Mouse (Mus musculus): Measurements from ENCODE around the gene Fam13c.
"Not testable (repeated sequence)": the region's sequence is repeated elsewhere in the genome, so short reads cannot be mapped to it uniquely, and the experiment has no call there.

The Fam13c gene

GRCm38 (mm10) chr10:70439676-70440521, at the start of gene Fam13c:
Gene Fam13c (plus strand): TSS chr10:70440481.
- peak; percentile 6 for DNase-seq

- DNase-seq: no peak
These were observed 44.4 kb upstream of the Fam13c start for GRCm38 (mm10) chr10:70395900-70396299.

- DNase-seq: no peak
These were observed 42.1 kb upstream of the Fam13c start for GRCm38 (mm10) chr10:70398224-70398623.

- DNase-seq: no peak
These were observed 38.3 kb upstream of the Fam13c start for GRCm38 (mm10) chr10:70402006-70402405.

- DNase-seq: no peak
These were observed 37.6 kb upstream of the Fam13c start for GRCm38 (mm10) chr10:70402711-70403110.

- DNase-seq: peak; percentile 62
These were observed 22.3 kb upstream of the Fam13c start for GRCm38 (mm10) chr10:70417811-70418486.

- DNase-seq: no peak
These were observed 20.7 kb upstream of the Fam13c start for GRCm38 (mm10) chr10:70419282-70420264.

- DNase-seq: no peak
These were observed 13.9 kb upstream of the Fam13c start for GRCm38 (mm10) chr10:70426373-70426772.

- no peak for DNase-seq
These were observed 12.1 kb upstream of the Fam13c start for GRCm38 (mm10) chr10:70428121-70428662.

GRCm38 (mm10) chr10:70429341-70429740, 10.9 kb upstream of the Fam13c start:
- DNase-seq: no peak

- no peak for DNase-seq
These were observed 6.9 kb upstream of the Fam13c start for GRCm38 (mm10) chr10:70433334-70433733.

GRCm38 (mm10) chr10:70433736-70434135, 6.5 kb upstream of the Fam13c start:
- not testable (repeated sequence) for DNase-seq

GRCm38 (mm10) chr10:70436656-70437055, 3.6 kb upstream of the Fam13c start:
- no peak for DNase-seq

GRCm38 (mm10) chr10:70437289-70437688, 3.0 kb upstream of the Fam13c start:
- peak; percentile 74 for DNase-seq

GRCm38 (mm10) chr10:70440639-70441461, 569 bp downstream of the Fam13c start:
- DNase-seq: peak; percentile 30

- no peak for DNase-seq
These were observed 1.9 kb downstream of the Fam13c start for GRCm38 (mm10) chr10:70442156-70442555.

GRCm38 (mm10) chr10:70442623-70443022, 2.3 kb downstream of the Fam13c start:
- no peak for DNase-seq

GRCm38 (mm10) chr10:70447787-70448186, 7.5 kb downstream of the Fam13c start:
- DNase-seq: no peak

- no peak for DNase-seq
These were observed 8.9 kb downstream of the Fam13c start for GRCm38 (mm10) chr10:70449206-70449605.

- no peak for DNase-seq
These were observed 15.6 kb downstream of the Fam13c start for GRCm38 (mm10) chr10:70455886-70456305.

GRCm38 (mm10) chr10:70458574-70459263, 18.4 kb downstream of the Fam13c start:
- peak; percentile 14 for DNase-seq

Measured in kidney, adult 9 months (tissue).